Mouse (Mus musculus) megakaryocyte, embryonic 14.5 days (primary cell): ENCODE data around the gene Nr2c2ap.

Source experiments
- FLI1 ChIP-seq: IDR thresholded peaks from 2 replicates; pipeline ENCODE4 v1.6.1; 2012; ENCODE audit warnings: low read length, inconsistent platforms, mixed read lengths
- GATA1 ChIP-seq: IDR thresholded peaks from 3 replicates; pipeline ENCODE4 v1.6.1; 2012; ENCODE audit warnings: mixed read lengths, low read length, inconsistent platforms, borderline replicate concordance

DNA sequence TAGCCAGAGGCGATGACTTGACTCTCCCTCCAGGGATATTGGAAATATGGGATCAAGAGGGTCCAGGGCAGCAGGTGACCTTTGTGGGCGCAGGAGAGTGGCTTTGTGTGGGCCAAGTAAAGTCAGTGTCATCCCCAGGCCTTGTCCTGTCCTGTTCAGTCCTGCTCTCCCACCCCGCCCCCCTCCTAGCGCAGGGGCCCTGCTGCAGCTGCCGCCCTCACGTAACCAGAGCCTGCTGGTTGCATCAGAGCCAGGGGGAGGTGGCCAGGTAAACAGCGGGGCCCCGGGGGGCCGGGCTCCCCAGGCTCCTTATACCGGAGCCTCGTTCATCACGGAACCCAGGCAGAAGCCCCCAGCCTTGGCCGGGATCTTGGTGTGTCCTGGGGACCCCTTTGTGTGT is 19.0 kb downstream of the Nr2c2ap start:
- TF ChIP-seq FLI1 (no peak), GATA1 (no peak)
